Mouse (Mus musculus) lung, adult 10 weeks (tissue): Measurements from ENCODE around the gene Ctla4. TPM values are rescaled to one million over a fixed set of nuclear protein-coding genes. Genes with fewer than 3 reads are reported as not detected.

ENCODE experiments used
- polyA plus RNA-seq: library from polyadenylated mRNA; stranded (reverse); fragments of 350-450 nt; fragmentation: Illumina TruSeq; extraction: RNeasy Lipid Tissue Mini Kit (QIAGEN cat#74804); gene quantifications from one replicate; pipeline ENCODE4 v1.2.3, GENCODE M21; 2014; ENCODE audit warnings: low read depth, low replicate concordance; ENCODE audit not compliant: insufficient read depth

Gene Ctla4
- polyA plus RNA-seq, result 0.43 TPM

GRCm38 (mm10) chr1:60886981-60887380 lies at the start of gene Ctla4:
Gene Ctla4, plus strand, starts transcription at chr1:60887000.

Other genes with a start within 250 kb of the Ctla4 start
- gene Cd28, start 170.2 kb upstream of the Ctla4 start, polyA plus RNA-seq, result 1.4 TPM
- 1.0 TPM for gene Icos, start 90.9 kb downstream of the Ctla4 start, polyA plus RNA-seq